Mouse (Mus musculus) intestine, postnatal 0 days (tissue): Measurements from ENCODE around the gene 1700001O22Rik. TPM values are rescaled to one million over a fixed set of nuclear protein-coding genes. Genes with fewer than 3 reads are reported as not detected.

ENCODE experiments used
- ATAC-seq: fragments of 200-750 bp; cut with Nextera tagmentation; 2 replicates; pipeline ENCODE4 v1.8.0; 2017; ENCODE audit warnings: mild to moderate bottlenecking, moderate TSS enrichment, moderate library complexity
- H3K27ac ChIP-seq: fragments of 300-500 bp; sonication (generic); 2 replicates; pipeline ENCODE4 v1.5.1; 2014; ENCODE audit warnings: mild to moderate bottlenecking, low read depth, low read length, moderate library complexity
- H3K27me3 ChIP-seq: fragments of 300-500 bp; sonication (generic); replicated peaks from 2 replicates; pipeline ENCODE4 v1.6.1; 2014; ENCODE audit warnings: low read length, mixed read lengths; ENCODE audit not compliant: control insufficient read depth, insufficient read depth
- H3K36me3 ChIP-seq: fragments of 300-500 bp; sonication (generic); 2 replicates; pipeline ENCODE4 v1.6.1; 2014; ENCODE audit warnings: mild to moderate bottlenecking, moderate library complexity; ENCODE audit not compliant: control insufficient read depth, insufficient read depth
- H3K4me1 ChIP-seq: fragments of 300-500 bp; sonication (generic); replicated peaks from 2 replicates; pipeline ENCODE4 v1.6.1; 2014; ENCODE audit warnings: antibody characterized with exemption, low read length, mixed read lengths; ENCODE audit not compliant: control insufficient read depth, insufficient read depth
- H3K4me2 ChIP-seq: fragments of 300-500 bp; sonication (generic); replicated peaks from 2 replicates; pipeline ENCODE4 v1.6.1; 2014; ENCODE audit warnings: low read depth, mild to moderate bottlenecking, moderate library complexity
- H3K4me3 ChIP-seq: fragments of 300-500 bp; sonication (generic); 2 replicates; pipeline ENCODE4 v1.5.1; 2014; ENCODE audit warnings: low read depth, low read length
- H3K9ac ChIP-seq: fragments of 300-500 bp; sonication (generic); 2 replicates; pipeline ENCODE4 v1.6.1; 2014; ENCODE audit warnings: mild to moderate bottlenecking, low read depth, low read length
- H3K9me3 ChIP-seq: fragments of 300-500 bp; sonication (generic); 2 replicates; pipeline ENCODE4 v1.6.1; 2016; ENCODE audit warnings: mixed run types; ENCODE audit not compliant: control insufficient read depth
- CTCF ChIP-seq: sonication (generic); IDR thresholded peaks from 2 replicates; pipeline ENCODE4 v1.5.1; 2016; ENCODE audit warnings: low read depth, mild to moderate bottlenecking, control low read depth, antibody characterized with exemption, moderate library complexity
- WGBS: fragments of 180-500 bp; shearing (Covaris S2); extraction: QIAGEN DNeasy Blood & Tissue Kit; methylation state at CpG from one replicate; pipeline ENCODE4 v1.1.7; 2014; 5-methylcytosine and 5-hydroxymethylcytosine counted together
- polyA plus RNA-seq: library from polyadenylated mRNA; unstranded; fragments of >200 nt; fragmentation: Nextera tagmentation; extraction: Ambion mirVana; gene quantifications from 2 replicates; pipeline ENCODE4 v1.2.1, GENCODE M21; 2015

1700001O22Rik gene
- polyA plus RNA-seq, 1 experiment from 2014 or later = 0.60 TPM

- no peak for TF ChIP-seq CTCF
- peak overlapping the region; percentile 52 for H3K4me2 ChIP-seq
- 8% methylated on average over 11 of the region's 11 CpGs for WGBS
- H3K9ac ChIP-seq = 0 out of 2 replicates have a peak overlapping the region, but pooled peaks have one; percentile 7
- H3K4me1 ChIP-seq = 0 out of 2 replicates have a peak, but pooled peaks cover 3% of the 10 kb centered on the region
- no peaks in the 10 kb centered on the region for H3K36me3 ChIP-seq
- no peaks in the 10 kb centered on the region for H3K9me3 ChIP-seq
- no peak overlapping the region for H3K4me3 ChIP-seq
- H3K27ac ChIP-seq = no peak overlapping the region
- no peaks in the 10 kb centered on the region; the same call in 1 of the 2 replicates for H3K27me3 ChIP-seq
- ATAC-seq = no peak
Measured at GRCm38 (mm10) chr2:30796382-30796781, 7.1 kb downstream of the 1700001O22Rik start.

GRCm38 (mm10) chr2:30795889-30796275 lies 7.6 kb downstream of the 1700001O22Rik start:
- no peak for TF ChIP-seq CTCF
- Histone ChIP-seq H3K4me3 (no peak overlapping the region), H3K4me2 (peak overlapping the region; percentile 52; the same call in 1 of the 2 replicates), H3K36me3 (no peaks in the 10 kb centered on the region), H3K27ac (no peak overlapping the region), H3K9ac (0 out of 2 replicates have a peak overlapping the region, but pooled peaks have one; percentile 7), H3K9me3 (no peaks in the 10 kb centered on the region), H3K27me3 (no peaks in the 10 kb centered on the region), H3K4me1 (no peaks in the 10 kb centered on the region)
- 73% methylated on average over 5 of the region's 5 CpGs for WGBS
- ATAC-seq = no peak

- H3K4me2 ChIP-seq = peak overlapping the region; percentile 75
- no peak overlapping the region for H3K9ac ChIP-seq
- H3K4me1 ChIP-seq = no peaks in the 10 kb centered on the region
- H3K36me3 ChIP-seq = no peaks in the 10 kb centered on the region
- no peak overlapping the region for H3K27ac ChIP-seq
- no peak for TF ChIP-seq CTCF
- no peaks in the 10 kb centered on the region for H3K27me3 ChIP-seq
- WGBS = 78% methylated on average over 7 of the region's 7 CpGs
- ATAC-seq = no peak
- H3K4me3 ChIP-seq = peak overlapping the region; percentile 37; the same call in 1 of the 2 replicates
- no peaks in the 10 kb centered on the region for H3K9me3 ChIP-seq
Measured at GRCm38 (mm10) chr2:30795271-30795888, 8.1 kb downstream of the 1700001O22Rik start.

- no peaks in the 10 kb centered on the region for H3K36me3 ChIP-seq
- H3K27ac ChIP-seq = no peak overlapping the region
- no peaks in the 10 kb centered on the region for H3K27me3 ChIP-seq
- H3K9me3 ChIP-seq = no peaks in the 10 kb centered on the region
- WGBS = 4% methylated on average over 48 of the region's 48 CpGs
- peak; percentile 74 for ATAC-seq
- peak overlapping the region; percentile 37 for H3K4me3 ChIP-seq
- peak overlapping the region; percentile 75 for H3K4me2 ChIP-seq
- peak; percentile 87 for TF ChIP-seq CTCF
- peak overlapping the region; percentile 45 for H3K9ac ChIP-seq
- H3K4me1 ChIP-seq = no peaks in the 10 kb centered on the region
Measured at GRCm38 (mm10) chr2:30794179-30795108, 9.0 kb downstream of the 1700001O22Rik start.

- ATAC-seq = no peak
- Histone ChIP-seq H3K9ac (no peak overlapping the region), H3K4me1 (no peaks in the 10 kb centered on the region), H3K27me3 (no peaks in the 10 kb centered on the region), H3K4me2 (no peak overlapping the region), H3K9me3 (no peaks in the 10 kb centered on the region), H3K27ac (no peak overlapping the region), H3K4me3 (no peak overlapping the region), H3K36me3 (no peaks in the 10 kb centered on the region)
- TF ChIP-seq CTCF = no peak
- 89% methylated on average over 7 of the region's 7 CpGs for WGBS
Measured at GRCm38 (mm10) chr2:30792061-30792460, 11.4 kb downstream of the 1700001O22Rik start.

- H3K36me3 ChIP-seq = no peaks in the 10 kb centered on the region
- no peaks in the 10 kb centered on the region for H3K27me3 ChIP-seq
- no peak overlapping the region for H3K9ac ChIP-seq
- H3K4me2 ChIP-seq = no peak overlapping the region
- H3K4me3 ChIP-seq = no peak overlapping the region
- 0 out of 2 replicates have a peak, but pooled peaks cover 5% of the 10 kb centered on the region for H3K4me1 ChIP-seq
- no peaks in the 10 kb centered on the region for H3K9me3 ChIP-seq
- no peak for TF ChIP-seq CTCF
- H3K27ac ChIP-seq = no peak overlapping the region
- no peak for ATAC-seq
- WGBS = 61% methylated on average over 4 of the region's 4 CpGs
Measured at GRCm38 (mm10) chr2:30787466-30787865, 16.0 kb downstream of the 1700001O22Rik start.
